Mouse (Mus musculus): Measurements from ENCODE around the gene Kat6b.
A peak's percentile ranks its signal among the peaks of the same experiment; 100 is the strongest.
"Not testable (repeated sequence)": the region's sequence is repeated elsewhere in the genome, so short reads cannot be mapped to it uniquely, and the experiment has no call there.

The Kat6b gene

DNA sequence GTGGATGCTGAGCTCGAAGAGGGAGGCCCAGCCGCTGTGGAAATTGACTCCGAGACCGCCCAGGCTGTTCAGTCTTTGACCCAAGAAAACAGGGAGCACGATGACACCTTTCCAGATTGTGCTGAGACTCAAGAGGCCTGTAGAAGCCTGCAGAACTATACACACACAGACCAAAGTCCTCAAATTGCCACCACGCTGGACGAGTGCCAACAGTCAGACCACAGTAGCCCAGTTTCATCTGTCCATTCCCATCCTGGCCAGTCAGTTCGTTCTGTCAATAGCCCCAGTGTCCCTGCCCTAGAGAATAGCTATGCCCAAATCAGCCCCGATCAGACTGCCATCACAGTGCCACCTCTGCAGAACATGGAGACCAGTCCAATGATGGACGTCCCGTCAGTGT lies 188.0 kb downstream of the Kat6b start:
- DNase-seq (ENCODE audit: low spot score) = no peak

DNA sequence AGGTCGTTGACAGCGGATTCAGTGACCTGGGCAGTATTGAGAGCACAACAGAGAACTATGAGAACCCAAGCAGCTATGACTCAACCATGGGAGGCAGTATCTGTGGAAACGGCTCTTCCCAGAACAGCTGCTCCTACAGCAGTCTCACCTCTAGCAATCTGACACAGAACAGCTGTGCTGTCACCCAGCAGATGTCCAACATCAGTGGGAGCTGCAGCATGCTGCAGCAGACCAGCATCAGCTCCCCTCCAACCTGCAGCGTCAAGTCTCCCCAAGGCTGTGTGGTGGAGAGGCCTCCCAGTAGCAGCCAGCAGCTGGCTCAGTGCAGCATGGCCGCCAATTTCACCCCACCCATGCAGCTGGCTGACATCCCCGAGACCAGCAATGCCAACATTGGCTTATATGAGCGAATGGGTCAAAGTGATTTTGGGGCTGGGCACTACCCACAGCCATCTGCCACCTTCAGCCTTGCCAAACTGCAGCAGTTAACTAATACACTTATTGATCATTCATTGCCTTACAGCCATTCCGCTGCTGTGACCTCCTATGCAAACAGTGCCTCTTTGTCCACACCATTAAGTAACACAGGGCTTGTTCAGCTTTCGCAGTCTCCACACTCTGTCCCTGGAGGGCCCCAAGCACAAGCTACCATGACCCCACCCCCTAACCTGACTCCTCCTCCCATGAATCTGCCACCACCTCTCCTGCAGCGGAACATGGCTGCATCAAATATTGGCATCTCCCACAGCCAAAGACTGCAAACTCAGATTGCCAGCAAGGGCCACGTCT lies 188.6 kb downstream of the Kat6b start:
- no peak for DNase-seq (ENCODE audit: low spot score)

DNA sequence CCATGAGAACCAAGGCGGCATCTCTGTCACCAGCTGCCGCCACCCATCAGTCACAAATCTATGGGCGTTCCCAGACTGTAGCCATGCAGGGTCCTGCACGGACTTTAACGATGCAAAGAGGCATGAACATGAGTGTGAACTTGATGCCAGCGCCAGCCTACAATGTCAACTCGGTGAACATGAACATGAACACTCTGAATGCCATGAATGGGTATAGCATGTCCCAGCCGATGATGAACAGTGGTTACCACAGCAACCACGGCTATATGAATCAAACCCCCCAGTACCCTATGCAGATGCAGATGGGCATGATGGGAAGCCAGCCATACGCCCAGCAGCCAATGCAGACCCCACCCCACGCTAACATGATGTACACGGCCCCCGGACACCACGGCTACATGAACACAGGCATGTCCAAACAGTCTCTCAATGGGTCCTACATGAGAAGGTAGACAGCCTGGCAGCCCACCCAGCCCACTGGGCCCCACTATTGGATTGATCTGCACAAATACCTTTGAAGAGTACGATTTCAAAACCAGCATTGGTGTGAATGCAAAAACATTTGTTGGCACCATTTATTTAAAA lies 189.3 kb downstream of the Kat6b start:
- not testable (repeated sequence) for DNase-seq (ENCODE audit: low spot score)

DNA sequence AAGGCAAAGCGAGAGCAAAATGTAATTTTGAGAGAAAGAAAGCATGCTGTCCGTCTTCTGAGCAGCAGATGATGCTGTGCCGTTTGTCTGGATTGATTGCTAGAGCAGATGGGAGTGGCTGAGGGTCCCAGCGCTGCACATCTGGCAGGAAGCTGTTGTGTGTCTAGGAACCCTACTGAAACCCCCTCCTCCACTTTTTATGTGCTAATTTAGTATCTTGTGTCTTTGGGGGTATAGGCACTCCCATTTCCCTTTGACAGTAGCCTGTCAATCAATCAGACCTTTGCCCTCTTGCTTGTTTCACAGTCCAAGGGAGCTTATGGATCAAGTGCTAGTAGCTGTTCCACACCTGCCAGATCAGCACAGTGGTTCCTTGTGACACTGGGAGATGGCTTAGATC lies 191.9 kb downstream of the Kat6b start:
- no peak for DNase-seq (ENCODE audit: low spot score)

DNA sequence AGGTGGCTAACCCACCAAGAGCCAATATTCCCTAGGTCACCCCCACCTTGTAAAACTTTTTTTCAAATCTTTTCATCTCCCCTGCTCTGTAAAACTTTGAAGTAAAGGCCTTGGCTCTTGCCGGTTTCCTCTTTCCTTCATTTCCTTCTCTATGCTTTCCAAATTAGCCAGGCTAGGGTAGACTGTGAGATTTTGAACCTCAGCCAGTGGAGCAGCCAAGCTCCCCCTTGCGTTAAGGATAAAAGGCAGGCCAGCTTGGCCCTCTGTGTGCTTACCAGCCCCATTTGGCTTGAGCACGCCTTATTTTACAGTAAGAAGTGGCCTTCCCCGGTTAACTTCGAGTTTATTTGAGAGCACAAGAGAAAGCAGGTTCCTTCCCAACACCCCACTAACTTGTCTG lies 193.2 kb downstream of the Kat6b start:
- DNase-seq (ENCODE audit: low spot score) = no peak

DNA sequence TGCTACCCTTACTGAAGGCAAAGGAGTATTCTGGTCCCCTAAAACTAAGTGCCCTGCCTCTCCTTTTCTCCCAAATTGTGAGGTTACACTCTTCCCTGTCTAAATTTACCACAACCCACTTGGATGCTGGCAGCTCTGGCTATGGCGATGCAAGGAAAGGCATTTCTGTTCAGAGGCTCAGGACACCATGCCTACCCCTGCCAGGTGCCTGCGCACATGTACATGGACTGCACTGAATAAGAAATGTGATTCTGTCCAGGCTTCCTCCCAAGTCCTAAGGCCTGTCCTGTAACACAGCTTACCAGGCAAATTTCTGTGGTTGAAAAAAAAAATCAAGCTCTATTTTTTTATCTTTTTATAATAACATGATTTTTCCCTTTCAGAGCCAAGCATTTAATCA lies 195.0 kb downstream of the Kat6b start:
- no peak for DNase-seq (ENCODE audit: low spot score)

DNA sequence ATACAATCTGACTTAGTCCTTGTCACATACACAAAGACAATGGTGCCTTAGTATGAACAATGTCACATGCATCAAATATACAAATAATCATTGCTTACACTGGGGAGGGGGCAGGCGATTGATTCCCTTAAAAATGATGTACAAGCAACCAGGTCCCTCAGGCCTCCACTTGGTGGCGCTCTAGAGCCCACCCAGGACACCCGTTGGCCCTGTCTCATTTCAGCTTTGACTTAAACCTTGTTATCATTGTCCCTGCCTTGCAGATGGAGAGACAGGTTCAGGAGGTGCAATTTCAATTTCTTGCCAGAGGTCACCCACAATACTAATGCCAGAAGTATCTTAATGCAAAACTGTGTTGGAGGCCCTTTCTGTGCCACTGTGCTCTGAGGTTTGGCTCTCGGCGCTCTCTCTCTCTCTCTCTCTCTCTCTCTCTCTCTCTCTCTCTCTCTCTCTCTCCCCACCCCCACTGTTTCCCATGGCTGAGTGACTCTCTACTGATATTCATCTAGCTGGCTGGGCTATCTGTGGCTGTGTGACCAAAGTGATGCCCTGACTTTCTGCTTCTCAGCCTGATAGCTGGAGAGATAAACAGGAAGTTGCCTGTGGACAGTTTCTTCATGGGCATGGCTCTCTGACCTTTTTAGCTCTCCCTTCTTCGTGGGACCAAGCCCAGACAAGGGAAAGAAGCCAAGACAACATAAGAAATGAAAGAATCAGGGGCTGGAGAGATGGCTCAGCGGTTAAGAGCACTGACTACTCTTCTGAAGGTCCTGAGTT lies 197.5 kb downstream of the Kat6b start:
- peak; percentile 79 for DNase-seq (ENCODE audit: low spot score)

DNA sequence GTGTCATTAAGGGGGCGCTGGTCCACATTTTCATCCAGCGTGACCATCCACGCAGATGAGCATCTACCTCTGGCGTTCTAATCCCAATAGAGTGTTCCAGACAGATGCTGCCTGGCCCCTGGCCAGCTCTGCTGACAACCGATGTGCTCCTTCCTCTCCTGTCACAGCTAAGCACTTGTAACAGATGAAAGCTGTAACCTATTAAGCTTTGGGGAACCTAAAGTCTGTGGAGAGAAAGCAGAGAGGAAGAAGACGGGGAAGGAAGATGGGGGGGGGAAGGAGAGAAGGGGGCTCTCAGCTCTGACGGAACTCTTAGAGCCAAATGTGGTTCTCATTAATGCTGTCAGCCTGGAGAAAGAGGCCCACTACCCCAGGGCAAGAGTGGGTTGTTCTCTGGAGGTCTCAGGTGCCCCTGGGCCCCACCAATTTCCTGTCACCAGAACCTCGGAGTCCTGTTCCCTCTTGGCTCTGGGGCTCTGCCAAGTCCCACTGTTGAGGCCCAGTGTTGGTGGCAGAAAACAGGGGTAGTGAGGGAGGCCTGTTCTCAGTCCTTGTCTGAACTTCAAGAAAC lies 198.5 kb downstream of the Kat6b start:
- DNase-seq (ENCODE audit: low spot score) = peak; percentile 50

DNA sequence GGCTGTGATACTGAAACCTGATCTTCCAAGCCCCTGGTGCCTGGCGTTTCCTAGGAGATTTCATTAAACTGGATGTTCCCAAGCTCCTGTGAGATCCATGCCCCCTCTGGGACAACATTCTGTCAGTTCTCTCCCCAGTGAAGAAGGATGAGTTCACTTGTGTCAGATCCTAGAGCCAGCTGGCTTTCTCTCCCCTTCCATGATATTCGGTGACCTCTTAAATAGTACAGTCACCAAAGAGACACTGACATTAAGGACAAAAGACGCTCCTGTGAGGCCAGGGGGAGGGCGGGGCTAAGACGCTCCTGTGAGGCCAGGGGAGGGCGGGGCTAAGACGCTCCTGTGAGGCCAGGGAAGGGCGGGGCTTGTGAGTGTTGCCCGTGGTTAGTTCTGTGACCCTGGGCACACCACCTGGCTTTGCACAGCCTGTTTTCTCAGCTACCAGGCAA lies 201.5 kb downstream of the Kat6b start:
- DNase-seq (ENCODE audit: low spot score) = peak; percentile 91

DNA sequence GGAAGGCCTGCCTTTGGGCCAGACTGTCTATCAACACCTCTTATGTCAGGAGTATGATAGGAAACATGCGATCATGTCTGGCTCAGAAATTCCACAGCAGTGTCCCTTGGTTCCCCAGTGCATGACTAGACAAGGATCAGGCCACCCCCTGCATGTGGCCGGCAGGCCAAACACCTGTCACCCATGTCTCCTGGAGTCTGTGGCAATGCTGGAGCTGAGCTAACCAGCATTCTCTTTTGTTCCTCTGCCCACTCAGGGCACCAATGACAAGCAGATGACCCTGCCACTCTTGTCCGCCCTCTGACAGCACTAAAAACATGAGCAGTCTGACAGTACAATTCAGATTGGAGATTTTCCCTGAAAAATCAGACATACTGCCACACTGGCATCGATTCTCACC lies 202.6 kb downstream of the Kat6b start:
- no peak for DNase-seq (ENCODE audit: low spot score)

DNA sequence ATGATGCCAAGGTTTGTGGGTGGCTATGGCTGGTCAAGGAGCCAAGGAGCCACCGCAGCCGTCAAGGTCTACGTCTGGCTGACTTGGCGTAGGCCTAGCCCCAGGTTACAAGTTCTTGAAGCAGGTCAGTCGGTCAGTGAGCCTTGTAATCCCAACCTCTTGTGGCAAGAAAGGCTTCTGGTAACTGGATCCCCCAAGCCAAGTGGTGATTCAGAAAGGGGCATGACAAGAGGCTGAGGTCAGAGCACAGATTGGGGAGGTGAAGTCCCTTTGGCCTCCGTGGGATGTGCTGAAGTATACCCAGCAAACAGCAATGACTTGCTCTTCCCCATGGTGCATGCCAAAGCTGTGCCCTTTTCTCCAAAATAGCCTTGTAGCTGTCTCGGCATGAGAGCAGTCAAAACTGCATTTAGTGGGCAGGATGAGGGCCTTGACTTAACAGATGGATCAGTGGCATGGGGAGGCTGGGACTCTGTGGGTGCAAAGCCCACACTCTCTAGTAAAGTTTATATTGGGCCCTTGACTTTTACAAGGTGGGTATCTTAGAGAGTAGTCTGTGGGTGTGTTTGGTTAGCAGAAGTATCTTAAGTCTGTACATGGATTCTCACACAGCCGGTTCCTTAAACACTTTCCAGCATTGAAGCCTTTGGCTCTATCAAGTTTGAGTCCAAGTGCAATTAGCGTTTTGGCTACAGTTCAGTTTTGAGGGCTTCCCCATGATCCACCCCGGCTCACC lies 204.3 kb downstream of the Kat6b start:
- DNase-seq (ENCODE audit: low spot score) = no peak

DNA sequence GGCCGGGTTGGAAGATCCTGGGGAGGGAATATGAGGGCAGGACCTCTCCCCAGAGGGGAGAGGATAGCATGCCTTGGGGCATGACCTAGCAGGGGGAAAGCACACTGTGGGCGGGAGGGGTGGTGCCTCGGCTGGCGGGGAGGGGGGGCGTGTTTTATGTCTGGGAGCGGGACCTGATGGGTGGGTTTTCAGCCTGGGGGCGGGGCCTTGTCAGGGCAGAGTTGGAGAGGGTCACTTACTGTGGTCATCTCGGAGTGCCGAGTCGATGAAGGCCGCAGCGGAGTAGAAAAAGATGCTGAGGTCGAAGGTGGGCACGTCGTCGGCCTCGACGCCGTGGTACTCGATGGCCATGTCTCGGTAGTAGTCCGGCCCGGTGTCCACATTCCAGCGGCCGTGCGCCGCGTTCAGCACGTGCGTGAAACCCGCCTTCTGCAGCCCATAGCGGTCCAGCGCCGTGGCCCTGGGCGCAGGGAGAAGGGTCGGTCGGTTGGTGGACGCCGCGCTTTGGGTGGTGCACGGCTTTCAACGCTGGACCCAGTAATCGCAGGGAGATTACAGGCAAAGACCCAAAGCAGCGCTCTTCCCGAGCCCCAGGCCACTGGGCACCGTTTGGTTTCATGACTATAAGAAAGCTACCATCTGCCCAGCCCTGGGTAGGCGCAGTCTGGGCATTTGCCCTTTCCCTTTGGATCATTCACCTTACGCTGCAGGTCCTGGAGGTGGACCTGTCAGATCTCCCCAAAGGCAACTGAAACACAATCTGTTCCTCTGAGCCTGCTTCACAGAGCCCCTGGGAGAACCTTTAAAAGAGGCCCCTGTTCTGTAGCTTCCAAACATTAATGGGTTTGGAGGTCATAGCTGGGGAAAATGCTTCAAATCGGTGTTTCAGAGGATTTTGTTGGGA lies 205.4 kb downstream of the Kat6b start:
- DNase-seq (ENCODE audit: low spot score) = peak; percentile 76

DNA sequence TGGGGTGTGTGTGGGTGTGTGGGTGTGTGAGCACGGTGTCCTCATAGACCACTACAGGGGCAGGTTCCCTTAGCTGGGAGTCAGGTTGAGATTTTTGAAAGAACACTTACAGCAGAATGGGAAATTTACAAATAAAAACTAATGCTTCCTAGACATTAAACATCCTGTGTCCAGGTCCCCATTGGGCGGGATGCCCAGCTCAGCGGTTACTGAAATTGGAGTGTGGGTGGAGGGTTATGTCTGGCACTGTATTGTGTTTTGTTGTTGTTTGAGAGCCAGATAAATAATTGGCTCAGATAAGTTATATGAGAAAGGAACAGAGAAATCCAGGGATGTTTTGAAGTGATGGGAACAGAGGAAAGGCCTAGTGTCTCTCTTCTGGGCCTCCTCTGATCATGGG lies 209.8 kb downstream of the Kat6b start:
- no peak for DNase-seq (ENCODE audit: low spot score)

DNA sequence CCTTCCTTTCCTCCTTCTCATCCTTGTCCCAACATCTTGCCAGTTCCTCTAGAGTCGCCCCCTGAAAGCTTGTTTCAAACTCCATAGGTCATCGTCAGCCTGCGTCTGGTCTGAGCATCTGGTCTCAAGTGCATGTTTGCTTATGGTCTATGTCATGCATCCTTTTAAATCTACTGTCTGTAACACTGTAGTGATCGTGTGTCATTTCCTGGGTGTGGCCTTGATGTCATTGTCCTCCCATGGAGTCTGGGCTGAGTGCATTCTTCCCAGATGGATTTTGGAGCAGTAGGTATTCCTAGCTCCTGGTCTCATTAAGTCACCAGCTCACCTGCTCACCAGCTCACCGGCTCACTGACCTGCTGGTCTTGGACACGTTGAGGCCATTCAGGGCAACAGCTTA lies 213.8 kb downstream of the Kat6b start:
- DNase-seq (ENCODE audit: low spot score) = no peak

DNA sequence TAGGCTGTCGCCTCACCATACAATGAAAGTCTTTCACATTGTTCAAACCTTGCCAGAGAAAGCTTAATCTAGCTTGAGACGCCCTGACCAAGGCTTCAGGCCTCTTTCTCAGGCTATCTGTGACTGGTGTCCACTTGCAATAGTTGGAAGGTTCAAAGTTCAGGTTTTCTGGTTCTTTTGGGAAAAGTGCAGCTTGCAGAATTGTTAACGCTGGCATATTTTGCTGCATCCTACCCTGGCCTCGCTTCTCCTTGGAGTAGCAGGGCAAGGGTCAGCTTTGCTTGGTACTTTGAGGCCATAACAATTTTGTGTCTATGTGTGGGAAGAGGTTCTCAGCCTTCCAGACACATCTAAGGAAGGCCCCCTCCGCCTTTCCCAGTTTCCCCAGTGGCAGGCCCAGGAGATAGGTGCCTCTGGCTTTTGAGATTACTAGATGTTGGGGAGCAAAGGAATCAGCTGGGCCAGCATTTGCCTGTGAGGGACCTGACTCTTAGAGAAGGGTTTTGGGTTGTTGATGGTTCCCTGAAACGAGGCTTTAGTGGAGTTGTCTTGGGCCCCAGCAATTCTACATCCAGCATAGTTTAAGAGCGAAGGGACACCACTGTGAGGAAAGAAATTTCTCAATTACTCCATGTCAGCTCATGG lies 215.1 kb downstream of the Kat6b start:
- DNase-seq (ENCODE audit: low spot score) = no peak

DNA sequence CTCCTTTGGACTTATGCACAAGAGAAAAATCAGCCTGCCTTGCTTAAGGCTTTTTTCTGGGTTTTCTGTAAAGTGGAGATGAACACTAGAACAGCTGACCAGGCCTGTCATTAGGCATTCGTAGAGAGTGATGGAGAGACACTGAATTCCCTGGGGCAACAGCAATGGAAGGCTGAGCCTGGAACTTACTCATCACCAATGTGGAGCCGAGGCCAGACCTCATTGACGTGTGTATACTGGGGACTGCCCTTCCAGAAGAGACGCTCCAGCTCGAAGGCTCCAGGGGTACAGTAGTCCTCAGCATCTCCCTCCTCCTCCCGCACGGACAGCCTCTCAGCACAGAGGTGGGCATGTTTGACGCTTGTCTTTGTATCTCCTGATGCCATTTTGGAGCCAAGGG lies 221.5 kb downstream of the Kat6b start:
- no peak for DNase-seq (ENCODE audit: low spot score)

DNA sequence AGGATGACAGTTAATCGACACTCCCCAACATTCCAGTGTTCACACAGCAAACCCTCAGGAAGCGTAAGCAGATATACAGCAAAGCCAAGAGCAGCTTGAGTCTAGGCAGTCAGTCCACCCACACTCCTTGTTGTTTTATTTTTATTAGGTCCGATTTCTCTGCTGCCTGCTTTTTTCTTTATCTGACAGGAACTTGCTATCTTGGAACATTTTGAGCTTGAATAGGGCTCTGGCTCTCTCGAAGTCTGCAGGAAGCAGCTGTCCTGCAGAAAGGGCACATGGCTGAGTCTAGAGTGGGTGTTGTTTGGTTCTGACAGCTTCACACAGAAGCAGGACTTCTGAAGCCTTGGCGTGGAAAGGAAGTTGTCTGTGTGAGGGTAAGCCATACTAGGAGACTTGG lies 222.0 kb downstream of the Kat6b start:
- no peak for DNase-seq (ENCODE audit: low spot score)

DNA sequence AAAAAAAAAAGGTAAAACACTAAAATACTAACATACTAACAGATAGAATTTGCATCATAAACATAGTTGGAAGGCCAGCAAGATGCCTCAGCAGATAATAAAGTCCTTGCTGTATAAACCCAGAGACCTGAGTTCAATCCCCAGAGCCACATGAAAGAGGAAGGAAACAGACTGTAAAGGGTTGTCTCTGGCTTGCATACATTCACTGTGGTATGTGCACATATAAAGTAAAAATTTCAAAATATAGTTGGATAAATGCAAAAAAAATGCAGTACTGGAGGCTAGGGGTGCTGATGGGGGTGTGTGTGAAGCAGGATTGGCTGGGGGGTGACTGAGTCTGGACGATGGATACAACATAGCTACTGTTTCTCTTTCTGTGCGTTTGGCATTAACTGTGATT lies 224.2 kb downstream of the Kat6b start:
- no peak for DNase-seq (ENCODE audit: low spot score)

DNA sequence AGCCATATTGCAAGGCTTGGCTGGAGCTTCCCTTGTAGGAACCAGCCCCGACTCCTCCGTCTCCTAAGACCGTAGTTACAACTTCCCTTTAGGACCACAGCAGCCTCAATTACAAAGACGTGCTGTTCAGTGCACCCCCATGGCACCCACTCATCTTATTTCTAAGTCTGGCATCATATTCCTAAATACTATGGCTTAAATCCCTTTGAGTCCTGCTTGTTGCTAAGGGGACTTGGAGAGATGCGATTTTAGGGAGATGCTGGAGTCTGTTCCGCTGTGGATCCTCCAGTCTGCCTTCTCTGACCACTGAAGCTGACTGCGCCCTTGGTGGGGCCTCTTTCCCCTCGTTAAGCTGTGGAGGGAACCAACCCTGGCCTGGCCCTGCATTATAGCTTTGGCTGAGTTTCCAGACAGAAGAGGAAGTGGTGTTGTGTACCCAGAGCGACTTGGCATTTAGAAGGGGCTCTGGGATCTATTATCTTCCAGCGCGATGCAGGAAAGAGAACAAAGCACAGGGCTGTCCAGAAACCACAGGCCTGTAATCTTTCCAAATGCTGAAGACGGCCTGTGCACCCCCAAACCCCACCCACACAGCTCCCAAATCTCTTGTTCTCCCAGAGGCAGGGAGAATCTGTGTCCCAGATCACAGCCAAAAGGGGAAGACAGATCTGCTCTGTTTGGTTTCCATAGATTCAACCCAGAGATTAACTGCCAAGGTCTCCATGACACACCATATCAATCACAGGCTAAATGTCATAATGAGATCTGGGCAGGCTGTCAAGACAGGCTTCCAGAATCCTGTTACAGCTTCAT lies 225.7 kb downstream of the Kat6b start:
- no peak for DNase-seq (ENCODE audit: low spot score)

DNA sequence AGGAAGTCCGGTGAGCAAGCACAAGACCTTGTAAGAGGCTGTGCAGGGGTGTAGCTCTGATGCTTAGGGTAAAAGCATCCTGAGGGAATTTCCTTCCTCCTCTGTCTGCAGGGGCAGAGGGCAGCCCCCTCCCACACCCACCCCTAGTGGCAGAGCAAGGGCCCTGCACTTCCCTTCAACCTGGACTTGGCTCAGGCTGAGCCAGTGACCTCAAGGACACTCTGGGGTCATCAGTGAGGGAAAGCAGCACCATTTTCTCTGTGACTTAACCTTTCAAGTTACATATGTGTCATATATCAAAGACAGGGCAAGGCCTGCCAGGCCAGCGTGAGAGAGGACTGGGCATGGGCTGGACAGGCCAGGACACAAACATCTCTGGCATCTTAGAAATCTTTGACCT lies 228.3 kb downstream of the Kat6b start:
- DNase-seq (ENCODE audit: low spot score) = peak; percentile 45
